Mouse (Mus musculus) right cerebral cortex, postnatal 14 days (tissue): ENCODE measurements around the gene Pfdn5.
A peak's percentile ranks its signal among the peaks of the same experiment; 100 is the strongest.

Experiments
- DNase-seq: peaks from one replicate; pipeline ENCODE4 v3.0.0; 2022

The Pfdn5 gene

DNA sequence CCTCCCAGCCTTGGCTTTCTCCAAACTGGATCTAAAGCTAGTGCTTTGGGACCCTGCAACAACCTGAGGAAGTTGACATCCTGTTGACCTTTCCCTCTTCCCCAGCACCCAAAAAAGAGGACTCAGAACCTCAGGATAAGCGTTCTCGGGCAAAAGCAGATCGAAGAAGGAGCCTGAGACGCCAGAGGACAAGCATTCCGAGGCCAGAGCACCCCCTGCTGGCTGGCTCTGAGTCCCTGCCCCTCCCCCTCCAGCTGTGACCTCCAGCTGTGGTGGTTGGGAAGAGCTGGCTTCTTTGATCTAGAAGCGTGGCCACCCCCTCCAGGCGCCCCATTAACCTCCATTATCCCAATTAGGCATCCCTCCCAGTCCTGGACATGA lies 51.2 kb downstream of the Pfdn5 start:
- DNase-seq = peak; percentile 82

DNA sequence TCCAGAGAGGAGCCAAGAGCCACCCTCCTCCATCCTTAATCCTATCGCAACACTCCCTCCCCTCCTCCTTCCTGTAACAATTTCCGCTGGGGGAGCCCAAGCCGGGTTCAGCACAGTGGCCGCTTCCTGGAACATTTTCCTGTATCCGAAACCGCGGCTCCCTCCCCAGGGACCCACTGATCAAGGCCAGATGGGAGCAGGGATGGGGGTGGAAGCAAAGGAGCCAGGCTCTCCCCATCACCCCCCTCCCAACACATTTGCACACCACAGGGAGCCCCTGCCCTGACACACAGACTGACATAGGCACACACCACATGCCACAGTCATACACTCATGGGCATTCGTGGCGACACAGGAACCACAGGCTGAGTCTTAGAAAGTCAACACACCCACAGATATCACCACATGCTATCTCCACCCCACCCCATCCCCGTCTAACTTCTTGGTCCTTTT lies 51.9 kb downstream of the Pfdn5 start:
- no peak for DNase-seq
